Mouse (Mus musculus): ENCODE measurements around the gene Mrpl34. TPM values are rescaled to one million over a fixed set of nuclear protein-coding genes. Genes with fewer than 3 reads are reported as not detected.

Gene Mrpl34
- total RNA-seq, 1 experiment, result 135 TPM

- no peak for TF ChIP-seq HCFC1 (IDR thresholded peaks at IDR 0.05; ENCODE audit: borderline replicate concordance, insufficient read depth, low read length)
- no peak for TF ChIP-seq ZC3H11A (IDR thresholded peaks at IDR 0.05; ENCODE audit: borderline replicate concordance, low read depth, low read length)
- no peak for TF ChIP-seq ZNF384 (IDR thresholded peaks at IDR 0.05; ENCODE audit: low read depth, low read length)
- TF ChIP-seq CHD2 (IDR thresholded peaks at IDR 0.05; ENCODE audit: low read depth, low read length), result no peak
- TF ChIP-seq MAFK (IDR thresholded peaks at IDR 0.05; ENCODE audit: insufficient read depth, low read depth, low read length), result no peak
- peaks cover 4 to 8% of the 10 kb centered on the region in 2 experiments; a peak in 1 of 4 replicates for H3K4me1 ChIP-seq (ENCODE audit: control insufficient read depth in 2 of 2, insufficient read depth in 2 of 2, low read length in 2 of 2, poor library complexity in 1 of 2)
- H3K27ac ChIP-seq (ENCODE audit: insufficient read depth, low read depth, low read length, poor library complexity, severe bottlenecking), result no peak within 1 kb of the TSS
- no peaks in the 10 kb centered on the region for H3K9me3 ChIP-seq (ENCODE audit: control insufficient read depth, insufficient read depth, low read depth, low read length)
- H3K36me3 ChIP-seq (ENCODE audit: control insufficient read depth, insufficient read depth, low read length, poor library complexity, severe bottlenecking), result no peaks in the 10 kb centered on the region
- in situ Hi-C loops (cut with MboI; ENCODE audit: low sequenced_read_pairs in 2 of 2, unreplicated experiment in 2 of 2), result loop anchor here in 1 of 2 experiments (5.0 kb wide), 1 partner anchor 69 kb away; no protein-coding TSS in a partner anchor
- peak within 1 kb of the TSS; percentile 32 to 42; a peak in 3 of 4 replicates for H3K4me3 ChIP-seq (ENCODE audit: insufficient read depth in 1 of 2, low read depth in 1 of 2, low read length in 2 of 2, poor library complexity in 1 of 2, severe bottlenecking in 1 of 2)
- H3K9ac ChIP-seq (ENCODE audit: insufficient read depth, low read depth, low read length, poor library complexity, severe bottlenecking), result no peak within 1 kb of the TSS
- DNase-seq (ENCODE audit: low read depth, low spot score), result no peak
These were observed 46.9 kb downstream of the Mrpl34 start, which contains the start of gene Plvap for GRCm38 (mm10) chr8:71511644-71512043. Plvap (minus strand) TSS chr8:71511752.

- Histone ChIP-seq H3K9me3 (ENCODE audit: control insufficient read depth, insufficient read depth, low read depth, low read length) (no peaks in the 10 kb centered on the region), H3K27ac (ENCODE audit: insufficient read depth, low read depth, low read length, poor library complexity, severe bottlenecking) (no peak overlapping the region), H3K4me3 (ENCODE audit: insufficient read depth in 1 of 2, low read depth in 1 of 2, low read length in 2 of 2, poor library complexity in 1 of 2, severe bottlenecking in 1 of 2) (no peak overlapping the region), H3K4me1 (ENCODE audit: control insufficient read depth in 2 of 2, insufficient read depth in 2 of 2, low read length in 2 of 2, poor library complexity in 1 of 2) (peaks cover 4 to 14% of the 10 kb centered on the region in 2 experiments; a peak in 1 of 4 replicates), H3K36me3 (ENCODE audit: control insufficient read depth, insufficient read depth, low read length, poor library complexity, severe bottlenecking) (no peaks in the 10 kb centered on the region), H3K9ac (ENCODE audit: insufficient read depth, low read depth, low read length, poor library complexity, severe bottlenecking) (no peak overlapping the region)
- in situ Hi-C loops (cut with MboI; ENCODE audit: low sequenced_read_pairs in 2 of 2, unreplicated experiment in 2 of 2), result loop anchor here in 1 of 2 experiments (5.0 kb wide), 1 partner anchor 71 kb away; no protein-coding TSS in a partner anchor
- TF ChIP-seq ZC3H11A (IDR thresholded peaks at IDR 0.05; ENCODE audit: borderline replicate concordance, low read depth, low read length), result no peak
- TF ChIP-seq HCFC1 (IDR thresholded peaks at IDR 0.05; ENCODE audit: borderline replicate concordance, insufficient read depth, low read length), result no peak
- no peak for TF ChIP-seq MAFK (IDR thresholded peaks at IDR 0.05; ENCODE audit: insufficient read depth, low read depth, low read length)
- TF ChIP-seq CHD2 (IDR thresholded peaks at IDR 0.05; ENCODE audit: low read depth, low read length), result no peak
- TF ChIP-seq ZNF384 (IDR thresholded peaks at IDR 0.05; ENCODE audit: low read depth, low read length), result no peak
- no peak for DNase-seq (ENCODE audit: low read depth, low spot score)
These were observed 48.4 kb downstream of the Mrpl34 start for GRCm38 (mm10) chr8:71513018-71513754.

- no peaks in the 10 kb centered on the region for H3K36me3 ChIP-seq (ENCODE audit: control insufficient read depth, insufficient read depth, low read length, poor library complexity, severe bottlenecking)
- H3K4me1 ChIP-seq (ENCODE audit: control insufficient read depth in 2 of 2, insufficient read depth in 2 of 2, low read length in 2 of 2, poor library complexity in 1 of 2), result peaks cover 0 to 12% of the 10 kb centered on the region in 2 experiments; a peak in 1 of 4 replicates
- TF ChIP-seq CHD2 (IDR thresholded peaks at IDR 0.05; ENCODE audit: low read depth, low read length) (no peak), ZNF384 (IDR thresholded peaks at IDR 0.05; ENCODE audit: low read depth, low read length) (no peak), ZC3H11A (IDR thresholded peaks at IDR 0.05; ENCODE audit: borderline replicate concordance, low read depth, low read length) (no peak), HCFC1 (IDR thresholded peaks at IDR 0.05; ENCODE audit: borderline replicate concordance, insufficient read depth, low read length) (no peak), MAFK (IDR thresholded peaks at IDR 0.05; ENCODE audit: insufficient read depth, low read depth, low read length) (no peak)
- no peak overlapping the region for H3K9ac ChIP-seq (ENCODE audit: insufficient read depth, low read depth, low read length, poor library complexity, severe bottlenecking)
- no peaks in the 10 kb centered on the region for H3K9me3 ChIP-seq (ENCODE audit: control insufficient read depth, insufficient read depth, low read depth, low read length)
- H3K4me3 ChIP-seq (ENCODE audit: insufficient read depth in 1 of 2, low read depth in 1 of 2, low read length in 2 of 2, poor library complexity in 1 of 2, severe bottlenecking in 1 of 2), result no peak overlapping the region
- DNase-seq (ENCODE audit: low read depth, low spot score), result no peak
- in situ Hi-C loops (cut with MboI; ENCODE audit: low sequenced_read_pairs in 2 of 2, unreplicated experiment in 2 of 2), result no loop called here
- H3K27ac ChIP-seq (ENCODE audit: insufficient read depth, low read depth, low read length, poor library complexity, severe bottlenecking), result no peak overlapping the region
These were observed 50.3 kb downstream of the Mrpl34 start for GRCm38 (mm10) chr8:71515043-71515442.

Other genes with a start within 250 kb of the Mrpl34 start
- 32.1 and 36.1 TPM in 2 replicates for gene Myo9b, start 192.2 kb upstream of the Mrpl34 start, total RNA-seq (2012; rRNA removed)
- gene Haus8, start 192.0 kb upstream of the Mrpl34 start, total RNA-seq (2012; rRNA removed), result 26.3 and 39.3 TPM in 2 replicates
- gene Use1, start 98.1 kb upstream of the Mrpl34 start, total RNA-seq (2012; rRNA removed), result 112 and 144 TPM in 2 replicates
- 7.4 and 9.4 TPM in 2 replicates for gene Ocel1, start 93.7 kb upstream of the Mrpl34 start, total RNA-seq (2012; rRNA removed)
- gene Nr2f6, start 83.0 kb upstream of the Mrpl34 start, total RNA-seq (2012; rRNA removed), result 52.8 and 63.1 TPM in 2 replicates
- gene Ushbp1, start 69.2 kb upstream of the Mrpl34 start, total RNA-seq (2012; rRNA removed), result 2.0 and 2.4 TPM in 2 replicates
- gene Babam1, start 68.1 kb upstream of the Mrpl34 start, total RNA-seq (2012; rRNA removed), result 40.7 and 47.4 TPM in 2 replicates
- 28.9 and 44.5 TPM in 2 replicates for gene Ankle1, start 58.9 kb upstream of the Mrpl34 start, total RNA-seq (2012; rRNA removed)
- gene Abhd8, start 1.3 kb upstream of the Mrpl34 start, total RNA-seq (2012; rRNA removed), result 11.7 and 12.2 TPM in 2 replicates
- 60.5 and 65.1 TPM in 2 replicates for gene Dda1, start 4.2 kb downstream of the Mrpl34 start, total RNA-seq (2012; rRNA removed)
- gene Ano8, start 21.0 kb downstream of the Mrpl34 start, total RNA-seq (2012; rRNA removed), result 10.6 and 22.3 TPM in 2 replicates
- 60.4 and 63.8 TPM in 2 replicates for gene Gtpbp3, start 23.1 kb downstream of the Mrpl34 start, total RNA-seq (2012; rRNA removed)
- gene Plvap, start 46.8 kb downstream of the Mrpl34 start, total RNA-seq (2012; rRNA removed), result 2.0 and 2.5 TPM in 2 replicates
- 2.4 and 2.6 TPM in 2 replicates for gene Ccdc194, start 60.8 kb downstream of the Mrpl34 start, total RNA-seq (2012; rRNA removed)
- gene Bst2, start 72.5 kb downstream of the Mrpl34 start, total RNA-seq (2012; rRNA removed), result 135 and 207 TPM in 2 replicates
- gene Mvb12a, start 78.0 kb downstream of the Mrpl34 start, total RNA-seq (2012; rRNA removed), result 50.4 and 58.8 TPM in 2 replicates
- gene Tmem221, start 93.9 kb downstream of the Mrpl34 start, total RNA-seq (2012; rRNA removed), result 0.18 and 0.58 TPM in 2 replicates
- not detected in 2 replicates for gene Nxnl1, start 101.6 kb downstream of the Mrpl34 start, total RNA-seq (2012; rRNA removed)
- gene Slc27a1, start 103.9 kb downstream of the Mrpl34 start, total RNA-seq (2012; rRNA removed), result 24.5 and 45.9 TPM in 2 replicates
- 95.6 and 124 TPM in 2 replicates for gene Pgls, start 127.2 kb downstream of the Mrpl34 start, total RNA-seq (2012; rRNA removed)
- 9.0 and 15.2 TPM in 2 replicates for gene Fam129c, start 132.7 kb downstream of the Mrpl34 start, total RNA-seq (2012; rRNA removed)
- gene Colgalt1, start 146.0 kb downstream of the Mrpl34 start, total RNA-seq (2012; rRNA removed), result 126 and 186 TPM in 2 replicates
- gene Unc13a, start 206.8 kb downstream of the Mrpl34 start, total RNA-seq (2012; rRNA removed), result 3.0 and 9.1 TPM in 2 replicates
- 19.0 and 27.3 TPM in 2 replicates for gene Jak3, start 211.3 kb downstream of the Mrpl34 start, total RNA-seq (2012; rRNA removed)
- gene Insl3, start 224.3 kb downstream of the Mrpl34 start, total RNA-seq (2012; rRNA removed), result 3.0 and 5.1 TPM in 2 replicates
- 1.1 and 1.3 TPM in 2 replicates for gene B3gnt3, start 236.8 kb downstream of the Mrpl34 start, total RNA-seq (2012; rRNA removed)

Measured in ES-E14 (cell line).